Mouse (Mus musculus): ENCODE data around the gene Zc3hav1l. TPM values are rescaled to one million over a fixed set of nuclear protein-coding genes. Genes with fewer than 3 reads are reported as not detected.

Zc3hav1l gene
- polyA plus RNA-seq, 1 experiment from 2014 or later, result 11.0 TPM

- Histone ChIP-seq H3K4me2 (no peak overlapping the region), H3K27ac (0 out of 2 replicates have a peak overlapping the region, but pooled peaks have one; percentile 33), H3K9ac (no peak overlapping the region), H3K36me3 (no peaks in the 10 kb centered on the region), H3K4me3 (no peak overlapping the region), H3K9me3 (no peaks in the 10 kb centered on the region), H3K27me3 (no peaks in the 10 kb centered on the region), H3K4me1 (peaks cover 37% of the 10 kb centered on the region)
- WGBS, result 66% methylated on average over 5 of the region's 5 CpGs
- ATAC-seq (ENCODE audit: insufficient number of reproducible peaks, low FRiP score, low TSS enrichment, low read depth), result no peak
Measured at GRCm38 (mm10) chr6:38242833-38243232, 56.2 kb downstream of the Zc3hav1l start.

GRCm38 (mm10) chr6:38242295-38242830, 56.7 kb downstream of the Zc3hav1l start:
- no peak overlapping the region for H3K4me3 ChIP-seq
- H3K9me3 ChIP-seq, result no peaks in the 10 kb centered on the region
- no peak overlapping the region for H3K9ac ChIP-seq
- H3K27ac ChIP-seq, result no peak overlapping the region
- 76% methylated on average over 8 of the region's 8 CpGs for WGBS
- no peaks in the 10 kb centered on the region for H3K27me3 ChIP-seq
- no peak overlapping the region for H3K4me2 ChIP-seq
- no peaks in the 10 kb centered on the region for H3K36me3 ChIP-seq
- peaks cover 37% of the 10 kb centered on the region for H3K4me1 ChIP-seq
- ATAC-seq (ENCODE audit: insufficient number of reproducible peaks, low FRiP score, low TSS enrichment, low read depth), result no peak

DNA sequence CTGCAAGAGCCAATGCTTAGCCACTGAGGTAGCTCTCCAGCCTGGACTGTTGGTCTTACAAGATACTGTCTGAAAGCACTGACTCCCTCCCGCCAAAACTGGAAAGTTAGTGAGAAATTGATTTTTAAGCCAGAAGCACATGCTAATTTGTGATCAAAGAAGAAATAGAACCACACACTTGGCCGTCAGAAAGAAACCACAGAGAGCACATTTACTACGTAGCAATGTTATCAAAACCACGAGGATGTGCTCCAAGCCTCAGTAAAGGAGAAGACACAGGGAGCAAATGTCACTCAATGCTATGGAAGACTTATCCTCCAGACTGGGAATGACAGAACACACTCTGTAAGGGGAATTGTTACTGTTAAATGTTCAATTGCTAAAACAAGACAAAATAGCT, 57.6 kb downstream of the Zc3hav1l start:
- no peaks in the 10 kb centered on the region for H3K27me3 ChIP-seq
- H3K4me3 ChIP-seq, result no peak overlapping the region
- H3K4me2 ChIP-seq, result no peak overlapping the region
- 81% methylated on average over 4 of the region's 4 CpGs for WGBS
- no peak overlapping the region for H3K9ac ChIP-seq
- no peak for ATAC-seq (ENCODE audit: insufficient number of reproducible peaks, low FRiP score, low TSS enrichment, low read depth)
- H3K9me3 ChIP-seq, result no peaks in the 10 kb centered on the region
- peaks cover 37% of the 10 kb centered on the region for H3K4me1 ChIP-seq
- no peak overlapping the region for H3K27ac ChIP-seq
- no peaks in the 10 kb centered on the region for H3K36me3 ChIP-seq

- Histone ChIP-seq H3K4me2 (no peak overlapping the region), H3K9me3 (no peaks in the 10 kb centered on the region), H3K9ac (no peak overlapping the region), H3K4me3 (no peak overlapping the region), H3K36me3 (no peaks in the 10 kb centered on the region), H3K27ac (no peak overlapping the region), H3K4me1 (peaks cover 28% of the 10 kb centered on the region), H3K27me3 (no peaks in the 10 kb centered on the region)
- WGBS, result 83% methylated on average over 5 of the region's 5 CpGs
- ATAC-seq (ENCODE audit: insufficient number of reproducible peaks, low FRiP score, low TSS enrichment, low read depth), result no peak
Measured at GRCm38 (mm10) chr6:38240618-38241017, 58.4 kb downstream of the Zc3hav1l start.

DNA sequence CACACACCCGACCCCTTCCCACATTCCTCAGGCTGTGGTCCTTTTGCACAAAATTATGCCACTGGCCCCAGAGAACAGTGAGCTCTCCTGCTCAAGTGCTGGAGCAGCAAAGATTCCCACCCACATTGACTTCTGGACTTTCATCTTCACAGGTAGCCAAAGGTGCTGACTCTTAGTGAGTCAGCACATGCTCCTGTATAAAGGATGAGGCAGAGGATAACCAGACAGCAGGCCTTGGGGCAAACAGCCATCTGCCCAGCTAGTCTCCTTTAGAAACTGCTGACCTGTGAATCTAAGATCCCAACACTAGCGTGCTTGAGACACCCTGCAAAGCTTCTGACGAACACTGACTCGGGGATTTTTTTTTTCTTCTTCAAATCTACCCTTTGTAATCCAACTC, 60.7 kb downstream of the Zc3hav1l start:
- 76% methylated on average over 4 of the region's 4 CpGs for WGBS
- Histone ChIP-seq H3K36me3 (no peaks in the 10 kb centered on the region), H3K4me3 (no peak overlapping the region), H3K9me3 (no peaks in the 10 kb centered on the region), H3K27ac (no peak overlapping the region), H3K9ac (no peak overlapping the region), H3K27me3 (no peaks in the 10 kb centered on the region), H3K4me1 (peaks cover 13% of the 10 kb centered on the region), H3K4me2 (no peak overlapping the region)
- ATAC-seq (ENCODE audit: insufficient number of reproducible peaks, low FRiP score, low TSS enrichment, low read depth), result no peak

Other genes starting within 250 kb of the Zc3hav1l start
- 1.5 and 3.1 TPM in 2 replicates for gene Tmem213, start 190.0 kb downstream of the Zc3hav1l start, polyA plus RNA-seq (2015; fragmentation: Nextera tagmentation; extraction: Ambion mirVana)
- gene Atp6v0a4, start 174.7 kb downstream of the Zc3hav1l start, polyA plus RNA-seq (2015; fragmentation: Nextera tagmentation; extraction: Ambion mirVana), result 4.0 and 6.0 TPM in 2 replicates
- gene D630045J12Rik, start 45.2 kb downstream of the Zc3hav1l start, polyA plus RNA-seq (2015; fragmentation: Nextera tagmentation; extraction: Ambion mirVana), result 3.9 and 4.9 TPM in 2 replicates
- 7.5 and 8.1 TPM in 2 replicates for gene Zc3hav1, start 55.3 kb upstream of the Zc3hav1l start, polyA plus RNA-seq (2015; fragmentation: Nextera tagmentation; extraction: Ambion mirVana)
- gene Ttc26, start 82.2 kb upstream of the Zc3hav1l start, polyA plus RNA-seq (2015; fragmentation: Nextera tagmentation; extraction: Ambion mirVana), result 5.6 and 6.0 TPM in 2 replicates
- gene Ubn2, start 134.7 kb upstream of the Zc3hav1l start, polyA plus RNA-seq (2015; fragmentation: Nextera tagmentation; extraction: Ambion mirVana), result 12.5 and 15.5 TPM in 2 replicates
- gene Fmc1, start 234.2 kb upstream of the Zc3hav1l start, polyA plus RNA-seq (2015; fragmentation: Nextera tagmentation; extraction: Ambion mirVana), result 79.5 and 86.9 TPM in 2 replicates

All from limb, embryonic 15.5 days (tissue).